Mouse (Mus musculus): ENCODE measurements around the gene Stard3.
A peak's percentile ranks its signal among the peaks of the same experiment; 100 is the strongest.
"Not testable (repeated sequence)": the region's sequence is repeated elsewhere in the genome, so short reads cannot be mapped to it uniquely, and the experiment has no call there.

The Stard3 gene

DNA sequence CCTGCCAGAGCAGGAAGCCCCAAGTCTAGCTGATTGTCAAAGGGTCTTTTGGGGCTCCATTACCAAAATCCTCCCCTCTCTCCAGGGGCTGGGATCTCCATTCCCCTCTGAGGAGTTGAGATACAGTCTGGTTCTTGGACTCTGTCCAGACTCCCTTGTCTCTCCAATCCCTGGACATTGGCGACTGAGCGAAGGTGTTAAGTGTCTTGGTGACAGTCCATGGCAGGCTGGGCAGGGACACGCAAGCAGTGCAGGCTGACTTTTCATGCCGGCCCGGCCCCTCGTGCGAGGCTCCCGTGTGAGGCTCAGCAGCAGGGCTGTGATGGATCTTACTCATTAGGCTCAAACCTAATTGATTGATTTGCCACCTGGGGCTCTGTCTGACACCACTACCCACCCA, 16.1 kb downstream of the Stard3 start:
- no peak for DNase-seq (ENCODE audit: low read depth)

DNA sequence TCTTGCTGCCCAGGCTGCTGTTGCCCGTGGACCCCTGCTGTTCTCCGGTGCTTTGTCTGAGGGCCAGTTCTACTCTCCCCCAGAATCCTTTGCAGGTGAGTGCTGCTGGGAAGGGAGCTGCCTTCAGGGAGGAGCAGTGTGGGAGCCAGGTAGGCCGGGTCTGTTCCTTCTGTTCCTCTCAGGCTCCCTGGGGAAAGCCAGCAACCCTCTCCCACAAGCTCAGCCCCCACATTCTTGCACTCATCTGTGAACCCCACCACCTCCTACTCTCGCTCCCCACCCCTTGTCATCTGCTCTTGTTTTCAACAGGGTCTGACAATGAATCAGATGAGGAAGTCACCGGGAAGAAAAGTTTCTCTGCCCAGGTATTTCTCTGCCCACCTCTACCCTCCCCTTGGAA, 18.6 kb downstream of the Stard3 start:
- DNase-seq (ENCODE audit: low read depth): no peak

- no peak for DNase-seq (ENCODE audit: low read depth)
These were observed 19.6 kb downstream of the Stard3 start for GRCm38 (mm10) chr11:98377787-98378186.

- DNase-seq (ENCODE audit: low read depth): no peak
These were observed 21.2 kb downstream of the Stard3 start for GRCm38 (mm10) chr11:98379379-98379778.

- no peak for DNase-seq (ENCODE audit: low read depth)
These were observed 21.9 kb downstream of the Stard3 start for GRCm38 (mm10) chr11:98380106-98380505.

- no peak for DNase-seq (ENCODE audit: low read depth)
These were observed 23.5 kb downstream of the Stard3 start for GRCm38 (mm10) chr11:98381651-98382050.

DNA sequence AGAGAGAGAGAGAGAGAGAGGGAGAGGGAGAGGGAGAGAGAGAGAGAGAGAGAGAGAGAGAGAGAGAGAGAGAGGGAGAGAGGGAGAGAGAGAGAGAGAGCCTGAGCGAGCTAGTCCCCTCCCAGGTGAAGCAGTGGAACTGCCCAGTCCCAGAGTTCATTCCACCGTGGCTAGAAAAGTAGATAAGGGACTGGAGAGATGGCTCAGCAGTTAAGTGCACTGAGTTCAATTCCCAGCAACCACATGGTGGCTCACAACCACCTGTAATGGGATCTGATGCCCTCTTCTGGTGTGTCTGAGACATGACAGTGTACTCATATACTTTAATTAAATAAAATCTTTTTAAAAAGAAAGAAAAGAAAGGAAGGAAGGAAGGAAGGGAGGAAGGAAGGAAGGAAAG, 24.2 kb downstream of the Stard3 start:
- not testable (repeated sequence) for DNase-seq (ENCODE audit: low read depth)

- DNase-seq (ENCODE audit: low read depth): no peak
These were observed 25.3 kb downstream of the Stard3 start, which contains the start of gene Tcap for GRCm38 (mm10) chr11:98383261-98384030. Tcap (plus strand) TSS chr11:98383811.

GRCm38 (mm10) chr11:98384216-98384615, 26.0 kb downstream of the Stard3 start:
- no peak for DNase-seq (ENCODE audit: low read depth)

- no peak for DNase-seq (ENCODE audit: low read depth)
These were observed 26.8 kb downstream of the Stard3 start for GRCm38 (mm10) chr11:98384721-98385637.

- DNase-seq (ENCODE audit: low read depth): no peak
These were observed 27.7 kb downstream of the Stard3 start, which contains the start of gene Pnmt for GRCm38 (mm10) chr11:98385638-98386585. Pnmt (plus strand) TSS chr11:98386450.

GRCm38 (mm10) chr11:98386596-98386995, 28.4 kb downstream of the Stard3 start:
- DNase-seq (ENCODE audit: low read depth): peak; percentile 42

DNA sequence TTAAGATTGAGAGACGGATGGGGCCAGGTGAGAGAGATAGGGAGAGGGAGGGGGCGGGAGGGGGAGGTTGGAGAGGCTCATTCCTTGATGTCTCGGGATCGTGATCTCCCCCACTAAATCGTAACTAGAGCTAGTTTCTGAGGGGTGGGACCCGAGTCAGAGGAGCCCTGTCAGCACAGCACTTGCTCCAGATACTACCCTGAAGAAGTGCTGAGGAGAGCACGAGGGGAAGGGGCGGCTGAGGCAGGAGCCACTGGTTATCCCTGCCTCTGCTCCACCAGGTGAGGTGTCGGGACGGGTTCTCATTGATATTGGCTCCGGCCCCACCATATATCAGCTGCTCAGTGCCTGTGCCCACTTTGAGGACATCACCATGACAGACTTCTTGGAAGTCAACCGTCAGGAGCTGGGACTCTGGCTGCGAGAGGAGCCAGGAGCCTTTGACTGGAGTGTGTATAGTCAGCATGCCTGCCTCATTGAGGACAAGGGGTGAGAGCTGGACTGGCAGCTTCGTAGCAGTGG, 28.9 kb downstream of the Stard3 start:
- DNase-seq (ENCODE audit: low read depth): no peak

- DNase-seq (ENCODE audit: low read depth): no peak
These were observed 30.1 kb downstream of the Stard3 start for GRCm38 (mm10) chr11:98388282-98388681.

- DNase-seq (ENCODE audit: low read depth): peak; percentile 70
These were observed 31.1 kb downstream of the Stard3 start for GRCm38 (mm10) chr11:98389221-98389780.

- no peak for DNase-seq (ENCODE audit: low read depth)
These were observed 32.0 kb downstream of the Stard3 start for GRCm38 (mm10) chr11:98390141-98390540.

GRCm38 (mm10) chr11:98392034-98392433, 33.9 kb downstream of the Stard3 start:
- DNase-seq (ENCODE audit: low read depth): no peak

DNA sequence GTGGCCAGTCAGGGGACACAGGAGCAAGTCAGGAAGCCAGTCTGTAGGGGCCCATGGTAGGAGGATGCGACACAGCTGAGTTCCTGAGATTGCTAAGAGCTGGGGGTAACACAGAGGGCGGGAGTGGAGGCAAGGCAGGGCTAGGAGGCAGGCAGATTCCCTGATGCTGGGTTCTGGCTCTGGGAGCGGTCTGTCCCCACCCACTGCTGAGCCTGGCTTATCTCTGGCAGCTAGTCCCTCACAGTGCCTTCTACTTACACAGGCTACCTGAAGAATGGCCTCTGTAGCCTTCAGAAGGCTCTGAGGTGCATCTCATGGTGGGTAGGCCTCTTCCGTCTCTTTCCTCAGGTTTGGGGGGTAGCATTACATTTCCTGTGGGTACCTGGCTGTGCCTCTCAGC, 34.5 kb downstream of the Stard3 start:
- no peak for DNase-seq (ENCODE audit: low read depth)

- DNase-seq (ENCODE audit: low read depth): peak; percentile 68
These were observed 35.1 kb downstream of the Stard3 start for GRCm38 (mm10) chr11:98393317-98393716.

GRCm38 (mm10) chr11:98394301-98394700, 36.1 kb downstream of the Stard3 start:
- DNase-seq (ENCODE audit: low read depth): no peak

DNA sequence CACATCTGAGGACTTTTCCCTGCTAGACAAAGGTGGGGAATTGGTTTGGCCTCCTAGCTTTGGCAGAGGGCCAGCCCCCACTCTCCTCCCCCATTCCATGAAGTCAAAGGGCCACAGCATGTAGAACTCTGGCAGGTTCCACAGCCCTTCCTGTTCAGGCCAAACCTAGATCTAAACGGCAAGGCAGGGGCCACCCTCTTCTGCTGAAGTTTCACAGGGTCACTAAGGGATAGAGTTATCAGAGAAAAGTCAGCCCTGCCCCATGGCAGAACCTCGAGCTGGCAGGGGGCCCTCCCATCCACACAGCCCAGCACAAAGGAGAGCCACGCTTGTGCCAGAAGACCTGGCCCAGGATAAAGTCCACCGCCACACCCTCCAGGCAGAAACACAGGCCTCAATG, 36.9 kb downstream of the Stard3 start:
- no peak for DNase-seq (ENCODE audit: low read depth)
